Mouse (Mus musculus) stomach, embryonic 16.5 days (tissue): ENCODE measurements around the gene Zw10. TPM values are rescaled to one million over a fixed set of nuclear protein-coding genes. Genes with fewer than 3 reads are reported as not detected.

Experiments used
- ATAC-seq: fragments of 200-750 bp; cut with Nextera tagmentation; 2 replicates; pipeline ENCODE4 v1.8.0; 2017; ENCODE audit warnings: moderate number of reproducible peaks, moderate TSS enrichment; ENCODE audit not compliant: insufficient read depth, low FRiP score
- H3K27ac ChIP-seq: fragments of 300-500 bp; sonication (generic); 2 replicates; pipeline ENCODE4 v1.5.1; 2014; ENCODE audit warnings: low read length
- H3K27me3 ChIP-seq: fragments of 300-500 bp; sonication (generic); 2 replicates; pipeline ENCODE4 v1.6.1; 2014; ENCODE audit warnings: low read length, control low read depth, mixed read lengths; ENCODE audit not compliant: control insufficient read depth, insufficient read depth
- H3K36me3 ChIP-seq: fragments of 300-500 bp; sonication (generic); 2 replicates; pipeline ENCODE4 v1.6.1; 2014; ENCODE audit warnings: low read length; ENCODE audit not compliant: control insufficient read depth, insufficient read depth
- H3K4me1 ChIP-seq: fragments of 300-500 bp; sonication (generic); 2 replicates; pipeline ENCODE4 v1.6.1; 2014; ENCODE audit warnings: low read length, control low read depth, mixed read lengths; ENCODE audit not compliant: control insufficient read depth, insufficient read depth
- H3K4me2 ChIP-seq: fragments of 300-500 bp; sonication (generic); 2 replicates; pipeline ENCODE4 v1.6.1; 2014; ENCODE audit warnings: low read depth, low read length, mixed read lengths
- H3K4me3 ChIP-seq: fragments of 300-500 bp; sonication (generic); replicated peaks from 2 replicates; pipeline ENCODE4 v1.5.1; 2014; ENCODE audit warnings: mild to moderate bottlenecking, low read length
- H3K9ac ChIP-seq: fragments of 300-500 bp; sonication (generic); 2 replicates; pipeline ENCODE4 v1.6.1; 2014; ENCODE audit warnings: low read length
- H3K9me3 ChIP-seq: fragments of 300-500 bp; sonication (generic); replicated peaks from 2 replicates; pipeline ENCODE4 v1.6.1; 2016; ENCODE audit warnings: low read length, control low read depth; ENCODE audit not compliant: control insufficient read depth
- WGBS: fragments of 180-500 bp; shearing (Covaris S2); extraction: QIAGEN DNeasy Blood & Tissue Kit; methylation state at CpG from one replicate; pipeline ENCODE4 v1.1.7; 2014; 5-methylcytosine and 5-hydroxymethylcytosine counted together
- polyA plus RNA-seq: library from polyadenylated mRNA; unstranded; fragments of >200 nt; fragmentation: Nextera tagmentation; extraction: Ambion mirVana; gene quantifications from 2 replicates; pipeline ENCODE4 v1.2.1, GENCODE M21; 2015

The Zw10 gene
- polyA plus RNA-seq: 34.9 and 35.9 TPM in 2 replicates

- Histone ChIP-seq H3K9me3 (no peaks in the 10 kb centered on the region), H3K27ac (peak within 1 kb of the TSS; percentile 67), H3K4me1 (peaks cover 8% of the 10 kb centered on the region), H3K36me3 (no peaks in the 10 kb centered on the region), H3K9ac (peak within 1 kb of the TSS; percentile 91), H3K4me2 (peak within 1 kb of the TSS; percentile 73), H3K27me3 (no peaks in the 10 kb centered on the region), H3K4me3 (peak within 1 kb of the TSS; percentile 87)
- under 1% methylated on average over 53 of the region's 53 CpGs for WGBS
- peak; percentile 99 for ATAC-seq
Observed at GRCm38 (mm10) chr9:49055333-49056205, at the start of gene Zw10. Zw10 (plus strand) TSS chr9:49055613.

GRCm38 (mm10) chr9:49015824-49016223 lies 39.6 kb upstream of the Zw10 start:
- no peaks in the 10 kb centered on the region for H3K4me1 ChIP-seq
- WGBS: 75% methylated on average over 7 of the region's 7 CpGs
- H3K36me3 ChIP-seq: peaks cover 5% of the 10 kb centered on the region
- H3K4me3 ChIP-seq: no peak overlapping the region
- no peaks in the 10 kb centered on the region for H3K27me3 ChIP-seq
- no peak overlapping the region for H3K9ac ChIP-seq
- H3K27ac ChIP-seq: no peak overlapping the region
- no peak overlapping the region for H3K4me2 ChIP-seq
- no peaks in the 10 kb centered on the region for H3K9me3 ChIP-seq
- ATAC-seq: no peak

- Histone ChIP-seq H3K27ac (no peak overlapping the region), H3K36me3 (no peaks in the 10 kb centered on the region; the same call in 1 of the 2 replicates), H3K4me3 (no peak overlapping the region), H3K9me3 (no peaks in the 10 kb centered on the region), H3K9ac (no peak overlapping the region), H3K27me3 (no peaks in the 10 kb centered on the region), H3K4me2 (no peak overlapping the region), H3K4me1 (no peaks in the 10 kb centered on the region)
- WGBS: 92% methylated on average over 5 of the region's 5 CpGs
- no peak for ATAC-seq
Observed at GRCm38 (mm10) chr9:49021289-49021688, 34.1 kb upstream of the Zw10 start.

- Histone ChIP-seq H3K4me3 (no peak overlapping the region), H3K9ac (no peak overlapping the region), H3K9me3 (no peaks in the 10 kb centered on the region), H3K36me3 (no peaks in the 10 kb centered on the region; the same call in 1 of the 2 replicates), H3K4me2 (no peak overlapping the region), H3K27ac (no peak overlapping the region), H3K27me3 (no peaks in the 10 kb centered on the region), H3K4me1 (no peaks in the 10 kb centered on the region)
- no peak for ATAC-seq
- WGBS: 83% methylated on average over 5 of the region's 5 CpGs
Observed at GRCm38 (mm10) chr9:49023956-49024355, 31.5 kb upstream of the Zw10 start.

GRCm38 (mm10) chr9:49024529-49024928 lies 30.9 kb upstream of the Zw10 start:
- WGBS: 86% methylated on average over 2 of the region's 2 CpGs
- no peak for ATAC-seq
- Histone ChIP-seq H3K4me3 (no peak overlapping the region), H3K4me1 (no peaks in the 10 kb centered on the region), H3K27ac (no peak overlapping the region), H3K27me3 (no peaks in the 10 kb centered on the region), H3K9me3 (no peaks in the 10 kb centered on the region), H3K9ac (no peak overlapping the region), H3K36me3 (no peaks in the 10 kb centered on the region; the same call in 1 of the 2 replicates), H3K4me2 (no peak overlapping the region)

GRCm38 (mm10) chr9:49034764-49035163 lies 20.6 kb upstream of the Zw10 start:
- Histone ChIP-seq H3K4me3 (no peak overlapping the region), H3K36me3 (peaks cover 10% of the 10 kb centered on the region), H3K9me3 (no peaks in the 10 kb centered on the region), H3K9ac (no peak overlapping the region), H3K27me3 (no peaks in the 10 kb centered on the region), H3K4me1 (no peaks in the 10 kb centered on the region), H3K27ac (no peak overlapping the region), H3K4me2 (no peak overlapping the region)
- no peak for ATAC-seq
- WGBS: 91% methylated on average over 4 of the region's 4 CpGs

GRCm38 (mm10) chr9:49050901-49051300 lies 4.5 kb upstream of the Zw10 start:
- H3K36me3 ChIP-seq: no peaks in the 10 kb centered on the region
- no peaks in the 10 kb centered on the region for H3K9me3 ChIP-seq
- H3K4me3 ChIP-seq: no peak overlapping the region
- no peak for ATAC-seq
- no peaks in the 10 kb centered on the region for H3K27me3 ChIP-seq
- H3K4me1 ChIP-seq: peaks cover 3% of the 10 kb centered on the region; the same call in 1 of the 2 replicates
- no peak overlapping the region for H3K27ac ChIP-seq
- H3K4me2 ChIP-seq: no peak overlapping the region
- 61% methylated on average over 5 of the region's 5 CpGs for WGBS
- H3K9ac ChIP-seq: no peak overlapping the region

GRCm38 (mm10) chr9:49051349-49051748 lies 4.1 kb upstream of the Zw10 start:
- H3K4me1 ChIP-seq: peaks cover 6% of the 10 kb centered on the region

GRCm38 (mm10) chr9:49054028-49054427 lies 1.4 kb upstream of the Zw10 start:
- H3K27ac ChIP-seq: no peak overlapping the region
- H3K9ac ChIP-seq: no peak overlapping the region
- H3K9me3 ChIP-seq: no peaks in the 10 kb centered on the region
- no peak overlapping the region for H3K4me3 ChIP-seq
- 70% methylated on average over 3 of the region's 3 CpGs for WGBS
- ATAC-seq: no peak
- H3K4me1 ChIP-seq: peaks cover 8% of the 10 kb centered on the region
- H3K4me2 ChIP-seq: no peak overlapping the region
- no peaks in the 10 kb centered on the region for H3K36me3 ChIP-seq
- H3K27me3 ChIP-seq: no peaks in the 10 kb centered on the region

More at GRCm38 (mm10) chr9:49051349-49051748, 4.1 kb upstream of the Zw10 start:
- Histone ChIP-seq H3K27me3 (no peaks in the 10 kb centered on the region), H3K4me3 (no peak overlapping the region), H3K36me3 (no peaks in the 10 kb centered on the region), H3K27ac (no peak overlapping the region), H3K4me2 (no peak overlapping the region), H3K9ac (no peak overlapping the region), H3K9me3 (no peaks in the 10 kb centered on the region)
- ATAC-seq: no peak
- WGBS: 12% methylated on average over 5 of the region's 5 CpGs
